Mouse (Mus musculus): ENCODE measurements around the gene Dkk3.

The Dkk3 gene

DNA sequence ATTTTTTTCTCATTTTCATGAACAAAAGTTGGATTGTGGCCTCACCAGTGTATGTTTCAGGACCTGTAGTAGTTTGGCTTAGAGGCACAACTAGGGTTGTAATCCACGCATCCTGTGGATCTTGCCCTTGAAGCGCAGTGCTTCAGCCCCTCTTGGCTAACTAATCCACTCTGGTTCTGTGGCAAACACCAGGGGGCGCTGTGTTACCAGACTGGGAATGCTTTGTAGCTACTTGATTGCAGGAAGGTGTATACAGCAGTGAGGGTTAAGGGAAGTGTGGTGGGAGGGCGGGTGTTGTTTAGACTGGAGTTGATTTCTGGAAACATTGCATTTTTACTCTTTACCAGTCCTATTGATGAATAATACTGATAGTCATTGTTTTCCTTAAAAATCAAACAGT lies 73.8 kb downstream of the Dkk3 start:
- in situ Hi-C loops (cut with MboI; ENCODE audit: low sequenced_read_pairs): loop anchor here (25.0 kb wide), 1 partner anchor 277 kb away; no protein-coding TSS in a partner anchor

DNA sequence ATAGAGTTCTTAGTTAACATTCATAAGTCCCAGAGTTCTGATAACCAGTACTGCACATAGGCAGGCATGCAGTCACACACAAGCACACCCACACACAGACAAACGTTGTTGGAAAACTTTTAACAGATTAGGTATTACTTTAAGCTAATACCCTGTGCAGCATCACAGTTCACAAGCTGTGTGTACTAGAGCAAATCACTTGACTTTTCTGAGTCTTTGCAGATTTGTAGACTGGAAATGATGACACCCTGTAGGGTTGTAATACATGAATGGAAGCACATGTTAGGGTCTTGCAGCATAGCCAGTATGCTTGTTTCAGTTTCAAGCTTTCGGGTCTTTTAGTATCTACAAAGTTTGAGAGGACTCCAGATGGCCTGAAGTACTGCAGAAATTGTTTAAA lies 74.6 kb downstream of the Dkk3 start:
- in situ Hi-C loops (cut with MboI; ENCODE audit: low sequenced_read_pairs): loop anchor here (25.0 kb wide), 1 partner anchor 278 kb away; no protein-coding TSS in a partner anchor

GRCm38 (mm10) chr7:112082636-112083035 lies 76.2 kb downstream of the Dkk3 start:
- in situ Hi-C loops (cut with MboI; ENCODE audit: low sequenced_read_pairs): loop anchor here (25.0 kb wide), 1 partner anchor 280 kb away; no protein-coding TSS in a partner anchor

GRCm38 (mm10) chr7:112074868-112075267 lies 84.0 kb downstream of the Dkk3 start:
- in situ Hi-C loops (cut with MboI; ENCODE audit: low sequenced_read_pairs): loop anchor here (25.0 kb wide), 1 partner anchor 287 kb away; no protein-coding TSS in a partner anchor

Data from CH12F3 (cell line).